Mouse (Mus musculus) midbrain, embryonic 13.5 days (tissue): ENCODE results near the gene Rem1. TPM values are rescaled to one million over a fixed set of nuclear protein-coding genes. Genes with fewer than 3 reads are reported as not detected.

Source experiments
- ATAC-seq: fragments of 200-750 bp; cut with Nextera tagmentation; 2 replicates; pipeline ENCODE4 v1.8.0; 2017; ENCODE audit warnings: mild to moderate bottlenecking, moderate TSS enrichment, moderate library complexity
- H3K27ac ChIP-seq: fragments of 300-500 bp; sonication (generic); 2 replicates; pipeline ENCODE4 v1.5.1; 2015; ENCODE audit warnings: inconsistent platforms, mild to moderate bottlenecking, moderate library complexity
- H3K27me3 ChIP-seq: fragments of 300-500 bp; sonication (generic); 2 replicates; pipeline ENCODE4 v1.6.1; 2015; ENCODE audit warnings: mild to moderate bottlenecking, inconsistent platforms
- H3K36me3 ChIP-seq: fragments of 300-500 bp; sonication (generic); 2 replicates; pipeline ENCODE4 v1.6.1; 2015; ENCODE audit warnings: mild to moderate bottlenecking, inconsistent platforms
- H3K4me1 ChIP-seq: fragments of 300-500 bp; sonication (generic); replicated peaks from 2 replicates; pipeline ENCODE4 v1.6.1; 2015; ENCODE audit warnings: inconsistent platforms
- H3K4me2 ChIP-seq: fragments of 300-500 bp; sonication (generic); replicated peaks from 2 replicates; pipeline ENCODE4 v1.6.1; 2015; ENCODE audit warnings: moderate library complexity, mild to moderate bottlenecking, inconsistent platforms
- H3K4me3 ChIP-seq: fragments of 300-500 bp; sonication (generic); replicated peaks from 2 replicates; pipeline ENCODE4 v1.5.1; 2015; ENCODE audit warnings: mild to moderate bottlenecking, inconsistent platforms
- H3K9ac ChIP-seq: fragments of 300-500 bp; sonication (generic); replicated peaks from 2 replicates; pipeline ENCODE4 v1.6.1; 2015; ENCODE audit warnings: mild to moderate bottlenecking, inconsistent platforms
- H3K9me3 ChIP-seq: fragments of 300-500 bp; sonication (generic); 2 replicates; pipeline ENCODE4 v1.6.1; 2016; ENCODE audit warnings: mild to moderate bottlenecking, inconsistent platforms
- WGBS: fragments of 180-500 bp; shearing (Covaris S2); methylation state at CpG from one replicate; pipeline ENCODE4 v1.1.7; 2015; 5-methylcytosine and 5-hydroxymethylcytosine counted together
- polyA plus RNA-seq: library from polyadenylated mRNA; unstranded; fragments of >200 nt; fragmentation: Nextera tagmentation; extraction: Ambion mirVana; gene quantifications from 2 replicates; pipeline ENCODE4 v1.2.1, GENCODE M21; 2015

Rem1 gene
- polyA plus RNA-seq, 1 experiment from 2014 or later, result 0.15 TPM

DNA sequence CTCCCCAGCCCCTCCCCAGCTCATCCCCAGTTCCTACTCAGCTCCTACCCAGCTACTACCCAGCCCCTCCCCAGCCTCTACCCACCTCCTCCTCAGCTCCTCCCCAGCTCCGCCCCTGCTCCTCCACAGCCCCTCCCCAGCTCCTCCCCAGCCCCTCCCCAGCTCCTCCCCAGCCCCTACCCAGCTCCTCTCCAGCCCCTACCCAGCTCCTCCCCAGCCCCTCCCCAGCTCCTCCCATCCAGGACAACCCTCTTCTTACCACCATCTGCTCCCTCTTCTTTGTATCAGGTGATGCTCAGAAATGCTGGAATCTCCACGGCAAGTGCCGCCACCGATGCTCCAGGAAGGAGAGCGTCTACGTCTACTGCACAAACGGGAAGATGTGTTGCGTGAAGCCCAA lies 14.6 kb upstream of the Rem1 start:
- Histone ChIP-seq H3K4me1 (no peaks in the 10 kb centered on the region), H3K9ac (no peak overlapping the region), H3K9me3 (no peaks in the 10 kb centered on the region), H3K4me3 (no peak overlapping the region), H3K4me2 (no peak overlapping the region), H3K27ac (no peak overlapping the region), H3K36me3 (no peaks in the 10 kb centered on the region), H3K27me3 (no peaks in the 10 kb centered on the region; the same call in 1 of the 2 replicates)
- ATAC-seq, result no peak
- 36% methylated on average over 7 of the region's 8 CpGs for WGBS

GRCm38 (mm10) chr2:152615563-152615962 lies 11.2 kb upstream of the Rem1 start:
- peak; percentile 70; the same call in 1 of the 2 replicates for ATAC-seq
- WGBS, result 11% methylated on average over 7 of the region's 7 CpGs
- Histone ChIP-seq H3K27ac (no peak overlapping the region), H3K4me2 (no peak overlapping the region), H3K9me3 (no peaks in the 10 kb centered on the region), H3K9ac (no peak overlapping the region), H3K4me3 (no peak overlapping the region), H3K4me1 (no peaks in the 10 kb centered on the region), H3K36me3 (no peaks in the 10 kb centered on the region), H3K27me3 (no peaks in the 10 kb centered on the region; the same call in 1 of the 2 replicates)

- 89% methylated on average over 6 of the region's 6 CpGs for WGBS
- ATAC-seq, result no peak
Observed at GRCm38 (mm10) chr2:152616470-152616869, 10.3 kb upstream of the Rem1 start.

GRCm38 (mm10) chr2:152617374-152617773 lies 9.4 kb upstream of the Rem1 start:
- no peak overlapping the region for H3K9ac ChIP-seq
- no peak for ATAC-seq
- H3K4me1 ChIP-seq, result no peaks in the 10 kb centered on the region
- H3K27ac ChIP-seq, result no peak overlapping the region
- H3K4me3 ChIP-seq, result no peak overlapping the region
- no peaks in the 10 kb centered on the region for H3K36me3 ChIP-seq
- WGBS, result 53% methylated on average over 5 of the region's 5 CpGs
- no peak overlapping the region for H3K4me2 ChIP-seq
- H3K27me3 ChIP-seq, result no peaks in the 10 kb centered on the region
- H3K9me3 ChIP-seq, result no peaks in the 10 kb centered on the region

More at GRCm38 (mm10) chr2:152616470-152616869, 10.3 kb upstream of the Rem1 start:
- Histone ChIP-seq H3K27ac (no peak overlapping the region), H3K4me3 (no peak overlapping the region), H3K9me3 (no peaks in the 10 kb centered on the region), H3K4me1 (no peaks in the 10 kb centered on the region), H3K27me3 (no peaks in the 10 kb centered on the region; the same call in 1 of the 2 replicates), H3K4me2 (no peak overlapping the region), H3K36me3 (no peaks in the 10 kb centered on the region), H3K9ac (no peak overlapping the region)

GRCm38 (mm10) chr2:152620367-152621134 lies 6.2 kb upstream of the Rem1 start:
- no peaks in the 10 kb centered on the region for H3K36me3 ChIP-seq
- no peak overlapping the region for H3K9ac ChIP-seq
- no peak overlapping the region for H3K4me3 ChIP-seq
- no peaks in the 10 kb centered on the region for H3K9me3 ChIP-seq
- peaks cover under 1% of the 10 kb centered on the region; the same call in 1 of the 2 replicates for H3K27me3 ChIP-seq
- WGBS, result 76% methylated on average over 9 of the region's 9 CpGs
- ATAC-seq, result no peak
- no peak overlapping the region for H3K27ac ChIP-seq
- no peak overlapping the region for H3K4me2 ChIP-seq
- peaks cover 6% of the 10 kb centered on the region for H3K4me1 ChIP-seq

GRCm38 (mm10) chr2:152622151-152622550 lies 4.6 kb upstream of the Rem1 start:
- ATAC-seq, result no peak
- WGBS, result 88% methylated on average over 13 of the region's 13 CpGs
- no peak overlapping the region for H3K9ac ChIP-seq
- H3K27me3 ChIP-seq, result peaks cover 16% of the 10 kb centered on the region
- no peak overlapping the region for H3K4me3 ChIP-seq
- H3K9me3 ChIP-seq, result no peaks in the 10 kb centered on the region
- peaks cover 20% of the 10 kb centered on the region for H3K4me1 ChIP-seq
- no peak overlapping the region for H3K27ac ChIP-seq
- H3K4me2 ChIP-seq, result no peak overlapping the region
- H3K36me3 ChIP-seq, result no peaks in the 10 kb centered on the region

GRCm38 (mm10) chr2:152622953-152623352 lies 3.8 kb upstream of the Rem1 start, which contains the start of gene Defb25:
TSS of gene Defb25 (minus strand) at chr2:152623053.
- no peak for ATAC-seq
- peaks cover 24% of the 10 kb centered on the region for H3K27me3 ChIP-seq
- H3K9me3 ChIP-seq, result no peaks in the 10 kb centered on the region
- no peak within 1 kb of the TSS for H3K27ac ChIP-seq
- peaks cover 25% of the 10 kb centered on the region for H3K4me1 ChIP-seq
- no peak within 1 kb of the TSS for H3K4me3 ChIP-seq
- no peak within 1 kb of the TSS for H3K4me2 ChIP-seq
- H3K9ac ChIP-seq, result no peak within 1 kb of the TSS
- 89% methylated on average over 6 of the region's 7 CpGs for WGBS
- no peaks in the 10 kb centered on the region for H3K36me3 ChIP-seq

- Histone ChIP-seq H3K27me3 (peaks cover 39% of the 10 kb centered on the region), H3K9me3 (no peaks in the 10 kb centered on the region), H3K36me3 (no peaks in the 10 kb centered on the region), H3K4me2 (no peak overlapping the region), H3K27ac (no peak overlapping the region), H3K4me3 (no peak overlapping the region), H3K9ac (no peak overlapping the region), H3K4me1 (peaks cover 25% of the 10 kb centered on the region)
- no peak for ATAC-seq
- WGBS, result 87% methylated on average over 2 of the region's 2 CpGs
Observed at GRCm38 (mm10) chr2:152624566-152624965, 2.2 kb upstream of the Rem1 start.

GRCm38 (mm10) chr2:152625256-152625655 lies 1.5 kb upstream of the Rem1 start:
- H3K4me3 ChIP-seq, result no peak overlapping the region
- no peak overlapping the region for H3K4me2 ChIP-seq
- peak; percentile 69 for ATAC-seq
- no peak overlapping the region for H3K9ac ChIP-seq
- H3K9me3 ChIP-seq, result no peaks in the 10 kb centered on the region
- no peaks in the 10 kb centered on the region for H3K36me3 ChIP-seq
- no peak overlapping the region for H3K27ac ChIP-seq
- 4% methylated on average over 1 of the region's 1 CpGs for WGBS
- H3K27me3 ChIP-seq, result peaks cover 43% of the 10 kb centered on the region
- H3K4me1 ChIP-seq, result peaks cover 25% of the 10 kb centered on the region

DNA sequence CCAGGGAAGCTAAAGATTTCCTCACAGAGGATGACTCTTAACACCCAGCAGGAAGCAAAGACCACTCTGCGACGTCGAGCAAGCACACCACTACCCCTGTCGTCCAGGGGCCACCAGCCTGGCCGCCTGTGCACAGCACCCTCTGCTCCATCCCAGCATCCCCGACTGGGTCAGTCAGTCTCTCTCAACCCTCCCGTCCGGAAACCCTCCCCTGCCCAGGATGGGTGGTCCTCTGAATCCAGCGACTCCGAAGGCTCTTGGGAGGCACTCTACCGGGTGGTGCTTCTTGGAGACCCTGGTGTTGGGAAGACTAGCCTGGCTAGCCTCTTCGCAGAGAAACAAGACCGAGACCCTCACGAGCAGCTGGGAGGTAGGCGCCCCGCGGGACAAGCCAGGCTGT lies 1.3 kb downstream of the Rem1 start:
- Histone ChIP-seq H3K4me1 (peaks cover 25% of the 10 kb centered on the region), H3K4me3 (no peak overlapping the region), H3K27me3 (peaks cover 43% of the 10 kb centered on the region), H3K36me3 (no peaks in the 10 kb centered on the region), H3K4me2 (no peak overlapping the region), H3K9me3 (no peaks in the 10 kb centered on the region), H3K9ac (no peak overlapping the region), H3K27ac (no peak overlapping the region)
- WGBS, result 42% methylated on average over 17 of the region's 17 CpGs
- no peak for ATAC-seq

DNA sequence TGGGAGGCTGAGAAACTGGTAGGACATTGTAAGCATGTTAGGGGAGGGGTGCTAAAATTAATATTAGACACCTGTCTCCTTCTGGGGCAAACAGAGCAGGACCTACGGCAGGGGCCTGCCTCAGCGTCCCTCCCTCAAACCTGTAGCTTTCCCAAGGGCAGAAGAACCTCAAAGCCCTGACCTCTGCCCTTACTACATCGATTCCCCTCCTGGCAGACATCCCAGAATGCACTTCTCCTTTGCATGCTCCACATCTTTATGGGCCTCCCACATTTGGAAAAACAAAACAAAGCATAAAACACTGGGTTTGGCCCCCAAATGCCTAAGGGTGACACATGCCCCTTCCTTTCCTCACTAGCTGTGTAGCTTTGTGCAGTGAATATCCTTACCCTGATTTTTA lies 2.5 kb downstream of the Rem1 start:
- Histone ChIP-seq H3K4me3 (no peak overlapping the region), H3K9ac (no peak overlapping the region), H3K36me3 (no peaks in the 10 kb centered on the region), H3K4me1 (peaks cover 30% of the 10 kb centered on the region), H3K27ac (no peak overlapping the region), H3K27me3 (peaks cover 43% of the 10 kb centered on the region), H3K9me3 (no peaks in the 10 kb centered on the region), H3K4me2 (no peak overlapping the region)
- 66% methylated on average over 3 of the region's 3 CpGs for WGBS
- no peak for ATAC-seq

DNA sequence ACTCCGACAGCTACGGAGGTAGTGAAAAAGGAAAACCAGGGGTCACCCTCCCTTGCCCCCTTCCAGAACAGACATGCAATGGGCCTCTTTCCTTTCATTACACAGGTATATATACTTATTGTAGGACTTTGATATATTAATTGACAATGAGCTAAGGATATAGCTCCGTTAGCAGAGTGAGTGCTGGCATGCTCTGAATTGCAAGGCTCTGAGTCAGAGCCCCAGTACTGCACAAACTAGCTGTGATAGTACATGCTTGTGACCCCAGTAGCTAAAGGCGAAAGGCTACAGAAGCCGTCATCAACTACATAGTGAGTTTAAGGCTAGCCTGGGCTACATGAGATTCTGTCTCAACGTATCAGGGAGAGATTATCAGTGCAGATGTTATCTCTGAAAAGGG lies 3.2 kb downstream of the Rem1 start:
- ATAC-seq, result no peak

More for the DNA sequence above, 3.2 kb downstream of the Rem1 start:
- H3K9me3 ChIP-seq, result no peaks in the 10 kb centered on the region
- no peaks in the 10 kb centered on the region for H3K36me3 ChIP-seq
- H3K9ac ChIP-seq, result no peak overlapping the region
- H3K4me1 ChIP-seq, result peaks cover 30% of the 10 kb centered on the region
- H3K27me3 ChIP-seq, result peaks cover 43% of the 10 kb centered on the region
- H3K4me2 ChIP-seq, result no peak overlapping the region
- 90% methylated on average over 6 of the region's 6 CpGs for WGBS
- no peak overlapping the region for H3K4me3 ChIP-seq
- H3K27ac ChIP-seq, result no peak overlapping the region
